Comparison of ENCODE assay signal across 24 mouse cellular contexts in the genomic region with DNA sequence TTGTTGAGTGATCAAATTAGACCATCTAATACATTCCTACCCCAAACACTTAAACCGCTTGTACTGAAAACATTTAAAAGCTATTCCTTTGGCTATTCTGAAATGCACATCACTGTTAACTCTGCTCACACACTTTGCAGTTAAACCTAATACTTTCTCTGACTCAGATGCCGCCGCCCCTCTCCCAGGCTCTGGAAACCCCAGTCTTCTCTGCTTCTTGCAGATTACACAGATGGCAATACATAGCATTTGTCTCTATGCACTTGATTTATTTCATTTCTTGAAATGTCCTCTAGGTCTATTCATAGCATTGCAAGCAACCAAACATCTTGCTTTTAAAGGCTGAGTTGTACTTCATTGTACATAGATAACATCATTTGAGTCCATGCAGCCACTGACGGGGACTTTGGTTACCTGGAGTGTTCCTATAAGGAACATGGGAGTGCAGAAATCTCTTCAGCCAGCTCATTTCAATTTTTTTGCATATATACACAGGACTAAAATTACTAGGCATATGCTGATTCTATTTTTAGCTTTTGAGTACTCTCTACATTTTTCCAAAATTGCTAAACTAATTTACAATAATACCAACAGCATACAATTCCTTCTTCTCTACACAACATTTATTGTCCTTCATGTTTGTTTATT.
DNase-seq lines count a peak whose midpoint lies in the region; TF ChIP-seq lines count a peak whose summit lies in the region.
"Had no signal": no experiment of that assay in that cellular context is flagged by ENCODE, and none has a peak within 500 bp of the region (broad histone marks: within the 10 kb centered on the region; RNA-seq: fewer than 3 reads in every experiment).

No protein-coding gene starts in this region.

- no peaks in the 10 kb centered on the region for H3K27me3 ChIP-seq in heart, embryonic 10.5 days (ENCODE audit: insufficient read depth, poor library complexity, severe bottlenecking)
- H3K27me3 ChIP-seq: embryonic facial prominence, embryonic 13.5 days; heart, embryonic 15.5 days; hindbrain, embryonic 12.5 days; intestine, embryonic 15.5 days; limb, embryonic 13.5 days; lung, embryonic 15.5 days had no signal

- no peak overlapping the region for H3K4me3 ChIP-seq in layer of hippocampus, adult 2 months
- no peak overlapping the region for H3K4me3 ChIP-seq in heart, embryonic 10.5 days
- H3K4me3 ChIP-seq: embryonic facial prominence, embryonic 13.5 days; heart, embryonic 15.5 days; hindbrain, embryonic 12.5 days; intestine, embryonic 15.5 days; limb, embryonic 13.5 days; lung, embryonic 15.5 days had no signal

- no peaks in the 10 kb centered on the region for H3K36me3 ChIP-seq in heart, embryonic 10.5 days
- H3K36me3 ChIP-seq: embryonic facial prominence, embryonic 13.5 days; heart, embryonic 15.5 days; hindbrain, embryonic 12.5 days; intestine, embryonic 15.5 days; limb, embryonic 13.5 days; lung, embryonic 15.5 days had no signal

- TF ChIP-seq CTCF in layer of hippocampus, adult 2 months (conservative IDR thresholded peaks at IDR 0.05) = no peak

- 86% methylated on average over 4 of the region's 4 CpGs for WGBS in heart, embryonic 10.5 days

- H3K4me1 ChIP-seq in heart, embryonic 10.5 days = no peaks in the 10 kb centered on the region
- H3K4me1 ChIP-seq: heart, embryonic 15.5 days; hindbrain, embryonic 12.5 days; intestine, embryonic 15.5 days; limb, embryonic 13.5 days; lung, embryonic 15.5 days had no signal

- H3K27ac ChIP-seq in layer of hippocampus, adult 2 months = 0 out of 2 replicates have a peak overlapping the region, but pooled peaks have one; percentile 29
- no peak overlapping the region for H3K27ac ChIP-seq in heart, embryonic 10.5 days
- H3K27ac ChIP-seq: embryonic facial prominence, embryonic 13.5 days; heart, embryonic 15.5 days; hindbrain, embryonic 12.5 days; hindbrain, postnatal 0 days; intestine, embryonic 15.5 days; kidney, postnatal 0 days; limb, embryonic 13.5 days; lung, embryonic 15.5 days had no signal

- H3K9me3 ChIP-seq in heart, embryonic 10.5 days = no peaks in the 10 kb centered on the region
- H3K9me3 ChIP-seq: embryonic facial prominence, embryonic 13.5 days; heart, embryonic 15.5 days; intestine, embryonic 15.5 days; limb, embryonic 13.5 days; lung, embryonic 15.5 days had no signal

- peak in 1 of 2 experiments; percentile 34 for DNase-seq in layer of hippocampus, adult 2 months (ENCODE audit: low spot score in 2 of 2)
- no peak for DNase-seq in layer of hippocampus, postnatal 36 days
- peak; percentile 6 for DNase-seq in right cerebral cortex, adult 18-20 months
- no peak for DNase-seq in right cerebral cortex, postnatal 36 days (ENCODE audit: low spot score in 2 of 2)
- peak; percentile 13 to 32 for DNase-seq in frontal cortex, postnatal 36 days (ENCODE audit: low spot score in 2 of 2)
- no peak for DNase-seq in cerebellum, adult 8-10 months
- DNase-seq in heart, embryonic 10.5 days (ENCODE audit: low spot score) = no peak
- DNase-seq: adrenal gland, postnatal 14 days; cerebellum, adult 11-12 months; cerebellum, postnatal 10 days; gastrocnemius, postnatal 14 days; kidney, adult 2 months; kidney, postnatal 4 days; lung, postnatal 36 days; thymus, adult 2 months; thymus, postnatal 36 days had no signal

Comparison
In these comparisons a context has a peak if more than half of its experiments do, and no peak if none do; other contexts are left out.
1. DNase-seq: peak in right cerebral cortex, adult 18-20 months (single experiment) and frontal cortex, postnatal 36 days (2 of 2); none in layer of hippocampus, postnatal 36 days (0 of 2), right cerebral cortex, postnatal 36 days (0 of 2), cerebellum, adult 8-10 months (single experiment) and heart, embryonic 10.5 days (single experiment).